Mouse (Mus musculus) 3T3-L1 (cell line): ENCODE measurements around the gene Zfp148.

Experiments
- DNase-seq: peaks from one replicate; pipeline ENCODE4 v3.0.0-alpha.2; 2015; ENCODE audit warnings: low read depth, low spot score

Gene Zfp148

DNA sequence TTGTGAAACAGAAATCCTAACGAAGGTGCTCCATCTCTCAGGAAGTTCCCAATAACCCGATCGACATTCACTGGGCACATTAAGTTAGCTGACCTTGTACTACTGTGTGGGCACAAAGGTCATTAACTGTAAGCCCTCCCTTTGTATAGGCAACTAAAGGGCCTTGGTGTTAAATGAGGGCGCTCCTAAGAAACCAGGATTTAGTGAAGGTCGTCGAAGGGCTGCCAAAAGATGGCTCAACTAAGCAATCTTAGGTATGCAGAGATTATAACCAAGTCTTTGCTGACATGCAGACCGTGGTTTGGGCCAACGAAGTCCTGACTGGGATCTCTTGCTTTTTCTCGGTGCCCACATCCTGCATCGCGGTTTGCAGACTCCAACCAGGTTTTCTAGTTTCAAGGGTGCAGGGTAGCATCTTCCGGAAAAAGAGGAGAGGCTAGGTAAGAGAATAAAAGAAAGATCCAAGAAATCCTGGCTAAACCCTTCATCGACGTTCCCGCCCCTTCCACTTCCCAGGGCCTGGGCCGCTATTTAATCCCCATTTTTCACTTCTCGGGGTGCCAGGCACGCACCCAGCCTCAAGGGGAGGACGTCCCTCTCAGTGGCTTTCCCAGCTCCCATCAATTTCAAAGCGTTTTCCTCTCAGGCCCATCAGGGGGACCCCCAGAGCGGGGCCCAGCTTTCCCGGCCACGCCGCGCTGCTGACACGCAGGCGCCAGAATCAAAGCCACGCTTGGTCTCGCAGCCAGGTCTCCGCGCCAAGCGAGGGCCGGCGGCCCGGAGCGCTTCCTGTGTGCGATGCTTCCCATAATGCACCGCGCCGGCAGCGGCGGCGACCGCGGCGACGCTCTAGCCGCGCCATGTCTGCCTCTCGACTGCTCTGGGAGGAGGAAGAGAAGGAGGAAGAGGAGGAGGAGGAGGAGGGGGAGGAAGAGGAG lies at the start of gene Zfp148:
Gene Zfp148 (plus strand): TSS at position 893 of the 938 bp plus-strand sequence.
- peak; percentile 87 for DNase-seq

DNA sequence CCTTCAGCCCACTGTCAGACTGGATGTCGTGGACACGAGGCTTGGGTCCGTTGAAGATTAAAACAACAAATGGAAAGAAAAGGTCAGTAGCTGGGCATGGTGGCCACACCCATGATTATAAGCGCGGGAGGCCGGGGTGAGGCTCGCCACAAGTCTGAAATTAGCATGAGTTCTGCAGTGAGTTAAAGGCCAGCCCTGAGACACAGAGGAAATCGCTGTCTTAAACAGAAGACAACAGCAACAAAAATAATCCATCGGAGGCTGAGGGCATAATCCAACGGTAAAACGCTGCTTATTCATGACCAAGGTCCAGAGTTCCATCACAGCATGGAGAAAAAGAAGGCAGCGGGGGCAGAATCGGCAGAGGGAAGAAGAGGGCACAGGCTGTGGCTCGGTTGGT lies 47.6 kb upstream of the Zfp148 start:
- DNase-seq: no peak

DNA sequence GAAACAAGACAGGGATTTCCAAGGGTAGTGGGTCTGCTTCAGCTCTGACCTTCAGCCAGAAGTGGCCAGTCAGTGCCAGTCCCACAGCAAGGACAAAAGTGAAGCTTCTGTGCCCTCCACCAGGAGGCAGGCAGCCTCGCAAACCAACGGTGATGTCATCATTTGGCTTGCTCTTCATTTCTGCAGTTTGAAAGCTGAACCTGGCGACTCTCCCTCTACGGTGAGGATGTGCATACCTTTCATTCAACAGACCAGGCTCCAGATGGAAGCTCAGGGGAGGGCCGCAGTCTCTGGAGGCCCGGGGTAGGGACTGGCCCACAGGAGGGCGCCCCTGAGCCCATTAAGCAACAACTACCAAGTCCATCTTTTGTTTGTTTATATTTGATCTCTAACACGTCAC lies 43.5 kb upstream of the Zfp148 start:
- DNase-seq: peak; percentile 94

DNA sequence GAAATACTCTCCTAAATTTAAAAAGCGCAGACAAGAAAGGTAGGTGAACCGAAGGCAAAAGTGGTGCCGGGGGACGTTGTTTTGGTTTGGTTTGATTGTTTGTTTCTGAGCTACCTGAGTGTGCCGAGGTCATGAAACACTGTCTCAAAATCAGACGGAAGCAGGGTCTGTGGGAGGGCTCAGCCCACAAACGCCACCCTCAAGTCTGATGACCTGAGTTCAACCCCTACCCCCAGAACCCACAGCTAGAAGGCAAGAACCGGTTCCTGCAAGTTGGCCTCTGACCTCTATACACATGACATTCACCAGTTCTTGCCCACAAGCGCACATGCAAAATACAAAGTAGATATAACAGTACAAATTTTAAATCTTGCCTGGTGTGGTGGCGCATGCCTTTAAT lies 43.0 kb upstream of the Zfp148 start:
- DNase-seq: no peak

DNA sequence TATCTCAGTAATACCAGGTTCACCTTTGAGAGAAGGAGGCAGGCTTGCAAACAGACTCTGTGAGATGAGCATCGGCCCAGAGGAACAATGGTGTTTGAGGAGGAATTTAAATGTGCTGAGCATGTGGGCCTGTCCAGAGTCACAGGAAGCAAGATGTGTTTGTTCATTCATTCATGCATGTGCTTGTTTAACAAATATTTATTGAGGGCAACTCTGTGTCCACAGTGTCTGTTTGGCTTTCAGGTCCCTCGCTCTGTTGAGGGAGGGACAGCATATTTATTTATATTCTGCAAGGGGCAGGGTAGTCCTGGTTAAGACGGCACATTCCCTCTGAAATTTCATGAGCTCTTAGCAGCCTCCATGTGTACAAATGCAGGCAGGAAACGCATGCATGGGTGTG lies 42.1 kb upstream of the Zfp148 start:
- DNase-seq: no peak

GRCm38 (mm10) chr16:33339476-33339875 lies 41.2 kb upstream of the Zfp148 start:
- DNase-seq: no peak

DNA sequence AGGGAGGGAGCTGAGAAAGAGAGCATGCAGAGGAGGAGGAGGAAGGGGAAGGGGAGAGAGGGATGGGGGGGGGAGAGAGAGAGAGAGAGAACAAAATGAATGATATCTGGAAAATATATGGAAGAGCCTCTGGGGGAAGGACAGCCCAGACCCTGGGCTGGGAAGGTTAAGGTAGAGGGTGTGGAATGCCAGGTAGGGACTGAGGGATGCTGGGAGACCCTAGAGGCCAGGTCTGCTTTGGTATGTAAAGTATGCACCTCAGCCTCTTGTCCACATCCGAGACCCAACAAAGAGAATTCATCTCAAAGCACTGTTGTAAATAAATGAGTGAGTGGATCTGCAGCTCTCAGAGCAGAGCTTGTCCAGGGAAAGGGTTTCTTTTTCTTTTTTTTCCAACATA lies 38.3 kb upstream of the Zfp148 start:
- DNase-seq: no peak

DNA sequence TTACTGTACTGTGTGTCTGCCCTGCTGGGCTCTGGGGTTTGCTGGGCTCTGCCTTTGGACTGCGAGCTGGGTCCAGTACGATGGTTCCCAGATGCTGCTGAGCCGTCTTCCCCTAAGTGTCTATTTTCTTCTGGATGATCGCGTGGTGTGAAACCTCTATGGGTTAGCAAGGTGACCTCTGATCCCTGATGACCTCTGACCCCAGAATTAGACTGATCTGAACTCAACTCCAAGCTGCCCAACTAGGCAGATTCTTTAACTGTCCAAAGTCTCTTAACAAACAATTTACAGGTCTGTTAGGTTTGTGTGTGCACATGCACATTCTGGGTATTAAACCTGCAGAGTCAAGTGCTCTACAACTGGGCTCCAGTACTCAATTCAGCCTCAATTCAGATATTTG lies 37.5 kb upstream of the Zfp148 start:
- no peak for DNase-seq

DNA sequence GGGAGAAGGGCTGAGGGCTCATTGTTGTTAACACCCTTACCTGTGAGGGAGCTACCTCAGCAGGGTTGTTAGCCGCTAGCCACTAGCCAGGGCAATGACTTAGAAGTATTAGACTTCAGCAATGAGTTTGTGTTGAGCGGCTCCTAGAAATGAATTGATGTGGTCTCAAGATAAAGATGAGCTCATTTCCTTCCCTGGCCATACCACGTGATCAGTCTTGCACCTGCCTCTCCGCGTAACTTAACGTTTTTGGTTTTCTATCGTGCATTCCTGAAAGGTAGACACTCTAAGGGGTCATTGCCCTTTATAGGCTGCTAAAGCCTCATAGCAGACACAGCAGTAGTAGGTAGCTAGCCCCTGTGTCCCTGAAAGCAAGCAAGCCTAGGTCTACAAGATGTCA lies 37.0 kb upstream of the Zfp148 start:
- DNase-seq: no peak

DNA sequence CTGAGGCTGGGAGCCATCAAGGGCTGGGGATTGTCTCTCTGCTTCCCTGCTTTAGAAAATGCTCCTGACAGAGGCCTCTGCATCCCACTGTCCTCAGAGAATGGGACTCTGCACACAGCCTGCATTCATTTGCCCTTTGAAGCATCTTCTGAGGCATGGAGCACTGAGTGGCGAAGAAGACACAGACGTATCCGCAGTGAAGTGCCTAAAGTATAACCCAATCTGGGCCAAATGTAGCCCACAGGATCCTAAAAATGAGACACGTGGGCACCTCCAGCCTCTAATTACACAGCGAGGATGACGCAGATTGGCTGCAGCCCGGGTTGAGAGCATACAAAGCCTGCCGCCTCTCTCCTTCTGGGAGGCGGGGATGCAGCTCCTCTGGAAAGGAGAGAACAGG lies 36.3 kb upstream of the Zfp148 start:
- DNase-seq: no peak

DNA sequence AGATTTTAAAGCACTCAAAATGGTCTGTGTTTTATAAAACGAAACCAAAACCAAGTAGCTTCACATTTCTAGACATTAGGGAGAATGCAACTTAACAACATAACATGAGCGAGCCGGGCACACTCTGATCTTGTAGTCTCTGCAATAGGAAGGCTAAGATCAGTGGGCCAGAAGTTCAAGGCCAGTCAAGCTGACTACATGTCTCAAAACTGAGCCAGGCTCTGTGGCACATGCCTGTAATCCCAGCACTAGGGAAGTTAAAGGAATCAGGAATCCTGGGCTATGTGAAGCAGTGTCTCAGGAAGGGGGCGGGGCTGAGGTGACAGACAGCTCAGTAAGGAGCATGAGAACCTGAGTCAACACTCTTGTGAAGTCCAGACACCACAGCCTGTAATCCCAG lies 35.8 kb upstream of the Zfp148 start:
- peak; percentile 70 for DNase-seq

DNA sequence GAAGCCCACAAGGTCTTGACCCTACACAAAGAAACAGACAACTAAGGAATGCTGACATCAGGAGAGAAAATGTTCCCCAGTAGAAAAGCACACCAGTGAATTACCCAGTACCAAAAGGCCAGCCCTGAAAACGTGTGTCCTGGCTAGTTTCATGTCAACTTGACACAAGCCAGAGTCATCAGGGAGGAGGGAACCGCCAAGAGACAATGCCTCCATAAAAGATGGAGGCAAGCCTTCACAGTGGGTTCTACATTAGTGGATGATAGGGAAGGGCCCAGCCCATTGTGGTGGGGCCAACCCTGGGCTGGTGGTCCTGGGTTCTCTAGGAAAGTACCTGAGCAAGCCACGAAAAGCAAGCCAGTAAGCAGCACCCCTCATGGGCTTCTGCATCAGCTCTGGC lies 34.3 kb upstream of the Zfp148 start:
- DNase-seq: no peak

DNA sequence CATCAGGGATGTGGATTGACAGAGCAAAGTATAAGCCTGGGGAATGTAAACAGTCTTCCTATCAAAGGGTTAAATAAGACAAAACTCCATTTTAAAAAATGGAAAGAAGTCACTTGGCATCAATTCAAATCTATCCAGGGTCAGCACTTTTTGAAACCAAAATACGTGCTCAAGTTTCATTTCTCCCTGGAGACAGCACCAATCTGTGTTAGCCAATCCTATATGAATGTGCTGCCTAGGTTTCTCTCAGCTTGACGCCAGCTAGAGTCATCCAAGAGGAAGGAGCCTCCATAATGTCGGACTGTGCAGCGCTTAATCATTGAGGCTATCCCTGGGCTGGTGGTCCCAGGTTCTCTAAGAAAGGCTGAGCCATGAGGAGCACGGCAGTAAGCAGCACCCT lies 33.5 kb upstream of the Zfp148 start:
- DNase-seq: peak; percentile 57

DNA sequence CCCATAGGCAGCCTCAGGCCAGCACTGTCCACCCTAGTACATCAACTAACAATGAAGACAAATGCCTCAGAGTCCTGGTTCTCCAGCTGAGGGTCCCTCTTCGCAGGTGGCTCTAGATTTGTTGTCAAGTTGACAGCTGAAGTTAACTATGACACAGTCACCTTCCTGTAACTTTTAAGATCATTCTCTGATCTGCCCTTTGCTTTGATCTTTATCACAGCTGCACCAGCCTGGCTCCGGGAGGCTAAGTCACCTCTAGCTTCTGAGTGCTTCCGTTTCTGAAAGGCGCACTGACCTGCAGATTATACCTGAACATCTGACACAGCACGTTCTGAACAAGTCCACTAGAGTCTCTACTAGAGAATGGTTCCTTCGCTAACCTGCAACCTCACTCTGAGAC lies 22.8 kb upstream of the Zfp148 start:
- no peak for DNase-seq

GRCm38 (mm10) chr16:33365772-33366171 lies 14.9 kb upstream of the Zfp148 start:
- DNase-seq: no peak

DNA sequence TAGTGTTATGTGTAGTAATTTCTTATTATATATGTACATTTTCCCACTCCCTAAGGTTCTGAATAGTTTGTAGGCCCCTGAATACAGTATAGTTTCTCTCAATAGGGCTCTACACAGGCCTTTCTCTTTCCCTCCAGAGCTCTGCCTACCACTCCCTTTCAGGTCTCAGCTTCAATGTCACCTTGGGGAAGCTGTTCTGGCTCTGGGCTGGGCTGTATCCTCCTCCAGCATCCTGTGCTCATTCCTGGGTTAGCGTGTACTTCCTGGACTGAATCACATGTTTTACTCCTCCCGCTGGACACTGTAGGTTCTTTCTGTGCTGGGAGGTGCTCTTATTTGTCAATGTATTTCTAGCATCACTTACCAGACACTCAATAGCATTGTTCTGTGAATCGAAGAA lies 12.0 kb upstream of the Zfp148 start:
- no peak for DNase-seq

GRCm38 (mm10) chr16:33370836-33371235 lies 9.8 kb upstream of the Zfp148 start:
- no peak for DNase-seq

DNA sequence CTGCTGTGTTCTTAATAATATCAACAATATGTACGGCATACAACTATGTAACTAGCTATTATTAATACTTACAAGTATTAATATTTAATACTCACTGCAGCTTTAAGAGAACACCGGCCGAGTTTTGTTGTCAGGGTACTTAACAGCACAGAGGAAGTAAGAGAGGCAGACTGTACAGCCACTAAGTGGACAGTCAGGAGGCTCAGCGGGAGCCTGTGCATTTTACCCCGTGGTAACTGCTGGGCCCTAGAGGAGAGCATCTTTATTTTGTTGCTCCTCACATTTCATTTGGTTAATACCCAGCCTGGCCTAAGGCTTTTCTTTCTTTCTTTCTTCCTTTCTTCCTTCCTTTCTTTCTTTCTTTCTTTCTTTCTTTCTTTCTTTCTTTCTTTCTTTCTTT lies 8.0 kb upstream of the Zfp148 start:
- no peak for DNase-seq

GRCm38 (mm10) chr16:33373326-33373725 lies 7.3 kb upstream of the Zfp148 start:
- DNase-seq: no peak

GRCm38 (mm10) chr16:33376266-33376665 lies 4.4 kb upstream of the Zfp148 start:
- DNase-seq: no peak

DNA sequence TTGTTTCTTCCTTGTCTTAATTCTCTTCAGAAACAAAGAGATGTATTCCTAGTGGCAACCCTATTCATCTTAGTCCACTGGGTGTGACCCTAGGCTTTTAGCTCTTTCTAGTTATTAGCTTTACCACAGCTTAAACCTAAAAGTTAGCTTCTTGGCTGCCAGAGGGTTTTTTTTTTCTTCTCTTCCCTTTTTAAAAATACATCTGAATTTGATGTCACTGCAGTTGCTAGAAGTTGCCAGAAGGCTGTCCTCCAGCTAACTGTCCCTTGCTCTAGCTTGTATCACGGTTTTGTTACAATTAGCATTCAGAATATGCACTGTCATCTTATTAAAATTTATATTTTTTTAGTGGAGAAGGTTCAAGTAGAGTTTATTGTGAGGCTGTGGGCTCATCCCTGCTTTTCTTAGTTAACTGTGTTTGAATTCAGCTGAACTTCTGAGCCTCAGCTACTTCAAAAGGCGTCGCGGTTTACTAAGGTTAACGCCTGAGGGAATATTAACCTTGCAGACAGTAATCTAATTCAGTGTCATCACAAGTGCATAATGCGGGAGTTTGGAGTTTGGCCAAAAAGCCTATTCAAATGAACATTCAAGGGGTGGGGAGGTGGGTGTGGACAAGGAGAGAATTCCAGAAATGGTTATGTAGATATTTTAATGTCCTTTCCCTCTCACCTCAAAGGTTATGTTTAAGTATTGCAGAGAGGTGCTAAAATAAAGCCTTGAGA lies 1.3 kb upstream of the Zfp148 start:
- peak; percentile 49 for DNase-seq

DNA sequence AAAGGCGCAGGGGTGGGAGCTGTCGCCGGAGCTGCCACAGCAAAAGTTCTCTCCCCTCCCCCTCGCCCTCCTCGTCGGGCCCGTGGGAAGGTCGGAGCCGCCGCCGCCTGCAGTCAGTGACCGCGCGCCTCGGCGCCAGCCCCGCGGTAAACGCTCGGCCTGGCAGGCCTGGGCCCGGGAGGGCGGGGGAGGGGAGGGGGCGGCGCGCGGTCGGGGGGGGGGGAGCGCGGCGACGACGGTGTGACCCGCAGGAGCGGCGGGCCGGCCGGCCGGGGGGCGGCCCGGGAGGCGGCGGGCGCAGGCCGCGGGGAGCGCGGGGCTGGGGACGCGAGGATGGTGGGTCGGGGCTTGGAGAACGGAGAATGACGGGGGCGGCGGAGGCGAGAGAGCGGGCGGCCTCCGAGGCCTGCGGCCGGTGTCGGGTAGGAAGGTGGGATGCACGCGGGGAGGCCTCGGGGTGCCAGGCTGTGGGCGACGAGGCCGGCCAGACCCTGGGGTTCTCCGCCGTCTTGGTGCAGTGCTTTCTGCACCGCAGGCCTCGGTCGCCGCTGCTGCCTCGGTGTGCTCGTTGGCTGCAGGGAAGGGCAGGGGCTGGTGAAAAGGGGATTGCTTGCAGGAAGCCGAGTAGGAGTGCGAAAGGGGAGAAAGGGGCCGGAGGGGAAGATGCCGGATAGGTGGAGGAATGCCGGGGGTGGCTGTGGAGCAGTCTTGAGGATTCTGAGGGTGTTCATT lies 412 bp downstream of the Zfp148 start:
- peak; percentile 64 for DNase-seq
